Mouse (Mus musculus) brown adipose tissue, adult 24 weeks (tissue): Measurements from ENCODE around the gene Setdb1. TPM values are rescaled to one million over a fixed set of nuclear protein-coding genes. Genes with fewer than 3 reads are reported as not detected.
"Not testable (repeated sequence)": the region's sequence is repeated elsewhere in the genome, so short reads cannot be mapped to it uniquely, and the experiment has no call there.

Source experiments
- H3K27ac ChIP-seq: fragments of 200-500 bp; replicated peaks from 2 replicates; pipeline ENCODE4 v1.5.1; 2012; ENCODE audit warnings: low read depth, mild to moderate bottlenecking, low read length
- H3K4me1 ChIP-seq: fragments of 200-500 bp; 2 replicates; pipeline ENCODE4 v1.6.1; 2012; ENCODE audit warnings: low read length, mixed read lengths; ENCODE audit not compliant: control insufficient read depth, insufficient read depth, insufficient read length
- H3K4me3 ChIP-seq: fragments of 200-500 bp; 2 replicates; pipeline ENCODE4 v1.5.1; 2012; ENCODE audit warnings: low read depth, mild to moderate bottlenecking, low read length, moderate library complexity; ENCODE audit not compliant: insufficient read depth
- polyA plus RNA-seq: library from polyadenylated mRNA; stranded (reverse); fragments of >200 nt; gene quantifications from 2 replicates; pipeline ENCODE4 v1.2.4, GENCODE M21; 2012; ENCODE audit not compliant: missing spikeins, insufficient read depth, insufficient read length

Setdb1 gene
- 6.7 and 7.5 TPM in 2 replicates for polyA plus RNA-seq

- not testable (repeated sequence) for H3K27ac ChIP-seq, H3K4me1 ChIP-seq
- peak within 1 kb of the TSS; percentile 80 for H3K4me3 ChIP-seq
These were observed at the start of gene Setdb1 for GRCm38 (mm10) chr3:95356701-95357449. Gene Setdb1, minus strand, starts transcription at chr3:95357202.

DNA sequence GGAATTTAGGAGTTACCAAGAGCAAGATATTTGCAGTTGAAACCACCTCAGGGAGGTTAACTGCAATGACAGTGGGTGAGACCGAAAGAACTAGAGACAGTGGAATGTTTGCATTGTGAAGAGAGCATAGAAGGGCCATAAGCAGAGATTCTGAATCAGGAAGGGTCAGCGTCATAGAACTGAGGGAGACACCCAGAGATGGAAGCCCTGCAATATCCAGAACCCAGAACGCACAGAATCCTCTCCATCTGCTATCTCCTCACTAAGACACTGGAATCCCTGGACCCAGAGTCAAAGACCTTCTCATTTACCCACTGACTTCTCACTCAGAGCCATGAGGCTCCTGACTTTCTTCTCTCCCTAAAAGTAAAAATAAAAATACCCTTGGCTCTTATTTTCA lies 45.7 kb upstream of the Setdb1 start, which contains the start of gene 4930558C23Rik:
Gene 4930558C23Rik, minus strand, starts transcription at position 101 of the 400 bp plus-strand sequence.
- Histone ChIP-seq H3K27ac (no peak within 1 kb of the TSS), H3K4me3 (no peak within 1 kb of the TSS), H3K4me1 (no peaks in the 10 kb centered on the region)

DNA sequence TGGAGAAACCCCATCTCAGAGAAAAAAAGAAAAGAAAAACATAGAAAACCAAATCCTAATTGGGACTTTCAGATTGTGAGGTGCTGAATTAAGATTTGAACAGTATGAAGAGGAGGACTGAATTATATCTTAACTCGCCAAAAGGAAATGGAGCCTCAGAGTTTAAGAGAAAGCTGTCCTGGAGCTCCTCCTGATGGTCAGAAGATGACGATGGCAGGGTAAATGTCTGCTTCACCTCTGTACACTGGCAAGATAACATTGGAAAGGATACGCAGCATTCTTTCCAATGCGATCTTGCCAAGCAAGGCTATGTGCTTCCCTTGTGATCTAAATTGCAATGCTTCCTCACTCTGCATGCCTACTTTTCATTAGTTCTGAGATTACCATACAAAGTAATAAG lies 37.4 kb upstream of the Setdb1 start:
- Histone ChIP-seq H3K4me1 (no peaks in the 10 kb centered on the region), H3K27ac (no peak overlapping the region), H3K4me3 (no peak overlapping the region)

GRCm38 (mm10) chr3:95385401-95386075 lies 28.5 kb upstream of the Setdb1 start:
- H3K27ac ChIP-seq, result no peak overlapping the region
- H3K4me3 ChIP-seq, result no peak overlapping the region
- no peaks in the 10 kb centered on the region for H3K4me1 ChIP-seq

GRCm38 (mm10) chr3:95373208-95373607 lies 16.2 kb upstream of the Setdb1 start:
- Histone ChIP-seq H3K4me3 (no peak overlapping the region), H3K27ac (no peak overlapping the region), H3K4me1 (no peaks in the 10 kb centered on the region)

DNA sequence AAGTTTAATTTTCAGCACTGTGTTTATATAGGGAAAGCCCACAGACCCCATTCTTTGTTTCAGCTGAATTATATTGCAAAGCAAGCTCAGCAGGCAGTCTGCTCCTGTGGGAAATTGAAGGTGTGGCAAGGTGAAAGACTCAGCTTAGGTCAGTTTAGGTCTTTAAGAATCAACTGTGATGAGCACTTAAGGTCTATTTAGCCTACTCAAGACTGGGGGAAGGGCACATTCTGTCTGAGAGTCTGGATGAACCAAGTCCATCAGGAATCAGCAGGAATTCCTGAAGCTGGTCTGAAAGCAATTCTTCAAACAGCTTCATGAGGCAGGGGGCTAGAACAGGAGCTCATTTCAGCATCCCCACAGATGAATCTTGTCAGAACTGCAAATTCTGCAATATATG lies 13.1 kb upstream of the Setdb1 start:
- Histone ChIP-seq H3K4me1 (no peaks in the 10 kb centered on the region), H3K4me3 (no peak overlapping the region), H3K27ac (no peak overlapping the region)

- H3K4me1 ChIP-seq, H3K27ac ChIP-seq, H3K4me3 ChIP-seq: not testable (repeated sequence)
These were observed 3.3 kb upstream of the Setdb1 start for GRCm38 (mm10) chr3:95360276-95360675.

DNA sequence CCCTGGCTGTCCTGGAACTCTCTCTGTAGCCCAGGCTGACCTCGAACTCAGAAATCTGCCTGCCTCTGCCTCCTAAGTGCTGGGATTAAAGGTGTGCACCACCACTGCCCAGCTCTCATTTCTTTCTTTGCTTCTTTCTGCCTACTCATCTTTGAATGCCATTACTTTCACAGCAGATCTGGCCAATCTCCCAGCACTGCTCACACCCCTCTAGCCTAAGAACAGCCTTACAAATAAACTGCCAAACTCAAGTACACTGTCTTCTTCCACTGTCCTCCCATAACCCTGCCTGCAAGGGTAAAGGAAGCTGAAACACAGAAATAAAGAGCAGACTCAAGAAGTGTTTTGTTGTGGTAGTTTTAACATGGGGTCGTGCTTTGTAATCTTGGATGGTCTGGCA lies 744 bp upstream of the Setdb1 start:
- Histone ChIP-seq H3K4me1 (no peaks in the 10 kb centered on the region), H3K4me3 (no peak overlapping the region), H3K27ac (no peak overlapping the region)

DNA sequence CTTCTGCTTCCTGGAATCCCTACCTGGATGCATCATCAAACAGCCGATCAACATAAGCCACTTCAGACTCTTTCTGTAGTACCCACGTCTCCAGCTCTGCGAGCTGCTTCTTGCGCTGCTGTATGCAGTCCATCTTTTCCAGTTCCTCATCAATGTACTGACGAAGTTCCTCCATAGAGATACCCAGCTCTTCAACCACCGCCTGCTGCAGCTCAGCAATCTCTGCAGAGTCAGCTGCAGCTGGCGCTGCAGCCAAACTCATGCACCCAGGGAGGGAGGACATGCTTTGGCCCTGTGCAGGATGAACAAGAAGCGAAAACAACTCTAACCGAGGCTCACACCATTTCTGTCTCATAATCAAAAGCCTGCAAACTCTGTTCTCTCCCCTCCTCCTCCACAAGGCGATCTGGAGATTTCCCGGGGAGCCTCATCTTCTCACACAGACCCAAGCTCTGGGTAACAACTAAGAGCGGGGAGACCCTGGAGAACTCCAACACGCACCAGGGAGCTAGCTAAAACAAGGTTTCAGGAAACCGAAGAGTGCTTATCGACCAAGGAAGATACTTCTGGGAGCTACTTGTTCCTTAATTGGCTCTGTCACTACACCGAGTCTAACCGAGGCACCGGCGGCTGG lies 974 bp downstream of the Setdb1 start:
- not testable (repeated sequence) for H3K27ac ChIP-seq, H3K4me1 ChIP-seq
- peak overlapping the region; percentile 80 for H3K4me3 ChIP-seq

GRCm38 (mm10) chr3:95349491-95349890 lies 7.5 kb downstream of the Setdb1 start:
- Histone ChIP-seq H3K4me3 (no peak overlapping the region), H3K4me1 (no peaks in the 10 kb centered on the region), H3K27ac (no peak overlapping the region)

DNA sequence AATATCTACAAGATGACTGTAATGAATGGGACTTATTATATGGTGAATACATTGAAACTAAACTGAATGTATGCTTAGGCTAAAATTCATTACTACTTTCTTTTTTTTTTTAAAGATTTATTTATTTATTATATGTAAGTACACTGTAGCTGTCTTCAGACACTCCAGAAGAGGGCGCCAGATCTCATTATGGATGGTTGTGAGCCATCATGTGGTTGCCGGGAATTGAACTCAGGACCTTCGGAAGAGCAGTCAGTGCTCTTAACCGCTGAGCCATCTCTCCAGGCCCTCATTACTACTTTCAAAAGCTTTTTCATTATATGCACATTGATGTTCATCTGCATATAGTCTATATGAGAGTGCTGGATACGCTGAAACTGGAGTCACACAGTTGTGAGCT lies 8.7 kb downstream of the Setdb1 start:
- not testable (repeated sequence) for H3K4me3 ChIP-seq, H3K27ac ChIP-seq, H3K4me1 ChIP-seq

- Histone ChIP-seq H3K4me1 (no peaks in the 10 kb centered on the region), H3K4me3 (no peak overlapping the region), H3K27ac (no peak overlapping the region)
These were observed 10.5 kb downstream of the Setdb1 start for GRCm38 (mm10) chr3:95346454-95346853.

GRCm38 (mm10) chr3:95343356-95344000 lies 13.5 kb downstream of the Setdb1 start:
- not testable (repeated sequence) for H3K4me3 ChIP-seq, H3K27ac ChIP-seq, H3K4me1 ChIP-seq

DNA sequence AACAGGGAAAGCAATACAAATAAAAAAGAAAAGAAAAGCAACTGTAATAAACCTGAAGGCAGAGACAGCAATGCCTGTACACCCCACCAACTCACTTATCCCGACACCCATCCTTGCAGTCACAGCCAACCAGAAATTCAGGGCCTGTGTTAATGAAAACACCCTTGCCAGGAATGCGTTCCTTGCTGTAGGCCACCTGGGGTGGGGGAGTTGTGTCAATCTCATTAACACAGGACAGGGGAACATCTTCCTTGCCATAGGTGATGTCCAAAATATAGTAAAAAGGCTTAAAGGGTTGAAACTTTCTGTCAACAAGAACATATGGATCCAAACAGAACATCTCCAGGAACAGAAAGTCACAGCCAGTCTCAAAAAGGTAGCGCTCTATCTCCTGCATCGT lies 18.8 kb downstream of the Setdb1 start:
- Histone ChIP-seq H3K4me3 (no peak overlapping the region), H3K27ac (no peak overlapping the region), H3K4me1 (no peaks in the 10 kb centered on the region)

- H3K4me1 ChIP-seq, result no peaks in the 10 kb centered on the region
- H3K27ac ChIP-seq, result no peak overlapping the region
- no peak overlapping the region for H3K4me3 ChIP-seq
These were observed 19.7 kb downstream of the Setdb1 start for GRCm38 (mm10) chr3:95337345-95337744.
